Mouse (Mus musculus): ENCODE results near the gene Med24. TPM values are rescaled to one million over a fixed set of nuclear protein-coding genes. Genes with fewer than 3 reads are reported as not detected.

Gene Med24
- polyA plus RNA-seq, 1 experiment: 127 TPM

- peak; percentile 90 for TF ChIP-seq CTCF (IDR thresholded peaks at IDR 0.05; ENCODE audit: extremely low read depth, insufficient read depth, low read length)
- TF ChIP-seq POLR2A (IDR thresholded peaks at IDR 0.05; ENCODE audit: extremely low read depth, insufficient read depth, low read length): no peak
- H3K4me3 ChIP-seq (ENCODE audit: insufficient read depth, low read length): no peak overlapping the region
- peak overlapping the region; percentile 88 for H3K27ac ChIP-seq (ENCODE audit: insufficient read depth, low read length)
- peaks cover 31% of the 10 kb centered on the region for H3K4me1 ChIP-seq (ENCODE audit: control insufficient read depth, insufficient read depth, low read length)
These were observed 25.5 kb upstream of the Med24 start for GRCm38 (mm10) chr11:98754621-98755181.

DNA sequence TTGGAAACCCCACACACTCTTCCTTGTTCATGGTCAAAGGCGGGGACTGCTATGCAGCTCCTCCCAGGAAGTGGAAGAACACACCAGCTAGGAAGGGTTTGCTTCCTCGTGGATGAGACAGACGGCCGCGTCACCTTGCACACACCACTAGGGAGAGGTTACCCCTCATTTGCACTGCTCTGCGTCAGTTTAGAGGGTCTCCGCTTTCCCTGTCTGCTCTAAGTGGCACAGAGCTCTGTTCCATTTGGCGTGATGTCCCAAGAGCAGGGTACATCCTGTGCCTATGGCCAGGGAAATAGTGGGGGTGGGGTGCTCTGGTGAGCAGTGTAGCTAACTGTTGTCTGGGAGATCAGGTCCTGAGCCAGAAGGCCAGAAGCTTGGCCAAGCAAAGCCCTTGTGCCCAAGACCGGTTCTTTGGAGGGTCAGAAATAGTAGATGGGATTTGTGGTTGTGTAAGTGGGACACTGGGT lies 25.0 kb upstream of the Med24 start:
- Histone ChIP-seq H3K4me1 (ENCODE audit: control insufficient read depth, insufficient read depth, low read length) (peaks cover 31% of the 10 kb centered on the region), H3K4me3 (ENCODE audit: insufficient read depth, low read length) (no peak overlapping the region), H3K27ac (ENCODE audit: insufficient read depth, low read length) (peak overlapping the region; percentile 88)
- TF ChIP-seq CTCF (IDR thresholded peaks at IDR 0.05; ENCODE audit: extremely low read depth, insufficient read depth, low read length): no peak
- TF ChIP-seq POLR2A (IDR thresholded peaks at IDR 0.05; ENCODE audit: extremely low read depth, insufficient read depth, low read length): no peak

DNA sequence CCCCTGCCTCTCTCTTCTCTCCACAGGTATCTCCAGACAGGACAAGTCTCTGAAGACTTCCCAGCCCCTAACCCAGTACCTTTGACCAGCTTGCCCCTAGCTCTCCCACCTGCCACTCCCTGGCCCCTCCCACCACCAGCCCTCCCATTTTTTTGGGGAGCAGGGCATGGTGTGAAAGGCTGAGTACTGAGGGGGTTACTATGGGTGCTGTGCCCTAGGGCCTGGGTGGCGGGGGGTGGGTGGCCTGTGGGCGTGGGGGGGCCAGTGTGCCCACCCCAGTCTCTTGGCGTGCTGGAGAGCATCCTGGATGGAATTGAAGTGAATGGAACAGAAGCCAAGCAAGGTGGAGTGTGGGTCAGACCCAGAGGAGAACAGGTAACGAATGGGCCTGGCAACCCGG lies 24.0 kb upstream of the Med24 start:
- Histone ChIP-seq H3K27ac (ENCODE audit: insufficient read depth, low read length) (peak overlapping the region; percentile 88), H3K4me3 (ENCODE audit: insufficient read depth, low read length) (no peak overlapping the region), H3K4me1 (ENCODE audit: control insufficient read depth, insufficient read depth, low read length) (peaks cover 40% of the 10 kb centered on the region)
- TF ChIP-seq POLR2A (IDR thresholded peaks at IDR 0.05; ENCODE audit: extremely low read depth, insufficient read depth, low read length): no peak
- TF ChIP-seq CTCF (IDR thresholded peaks at IDR 0.05; ENCODE audit: extremely low read depth, insufficient read depth, low read length): no peak

DNA sequence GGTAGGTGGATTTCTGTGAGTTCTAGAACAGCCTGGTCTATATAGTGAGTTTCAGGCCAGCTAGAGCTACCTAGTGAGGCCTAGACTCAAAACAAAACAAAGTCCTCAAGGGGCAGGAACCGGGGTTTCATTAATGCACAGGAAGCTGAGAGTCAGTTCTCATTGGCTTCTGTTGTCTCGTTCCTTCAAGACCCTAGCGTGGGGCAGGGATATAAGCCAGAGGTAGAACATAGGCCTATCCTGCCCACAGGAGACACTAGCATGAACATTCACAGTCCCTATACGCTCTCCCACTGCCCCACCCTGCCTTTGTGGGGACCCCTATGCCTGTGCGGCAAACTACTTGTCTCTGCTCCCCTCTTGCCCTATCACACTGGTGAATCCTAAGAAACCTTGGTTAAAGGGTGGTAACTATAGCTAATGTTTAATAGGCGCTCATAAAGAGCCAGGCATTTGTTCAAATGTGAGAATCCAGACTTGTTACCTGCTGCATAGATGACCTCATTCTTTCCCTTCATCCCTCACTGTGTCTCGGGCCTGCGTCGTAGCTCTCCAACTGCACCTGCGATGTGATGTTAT lies 23.4 kb upstream of the Med24 start:
- peak overlapping the region; percentile 54; the same call in 1 of the 2 replicates for H3K27ac ChIP-seq (ENCODE audit: insufficient read depth, low read length)
- TF ChIP-seq POLR2A (IDR thresholded peaks at IDR 0.05; ENCODE audit: extremely low read depth, insufficient read depth, low read length): no peak
- no peak for TF ChIP-seq CTCF (IDR thresholded peaks at IDR 0.05; ENCODE audit: extremely low read depth, insufficient read depth, low read length)
- H3K4me1 ChIP-seq (ENCODE audit: control insufficient read depth, insufficient read depth, low read length): peaks cover 42% of the 10 kb centered on the region
- H3K4me3 ChIP-seq (ENCODE audit: insufficient read depth, low read length): no peak overlapping the region

DNA sequence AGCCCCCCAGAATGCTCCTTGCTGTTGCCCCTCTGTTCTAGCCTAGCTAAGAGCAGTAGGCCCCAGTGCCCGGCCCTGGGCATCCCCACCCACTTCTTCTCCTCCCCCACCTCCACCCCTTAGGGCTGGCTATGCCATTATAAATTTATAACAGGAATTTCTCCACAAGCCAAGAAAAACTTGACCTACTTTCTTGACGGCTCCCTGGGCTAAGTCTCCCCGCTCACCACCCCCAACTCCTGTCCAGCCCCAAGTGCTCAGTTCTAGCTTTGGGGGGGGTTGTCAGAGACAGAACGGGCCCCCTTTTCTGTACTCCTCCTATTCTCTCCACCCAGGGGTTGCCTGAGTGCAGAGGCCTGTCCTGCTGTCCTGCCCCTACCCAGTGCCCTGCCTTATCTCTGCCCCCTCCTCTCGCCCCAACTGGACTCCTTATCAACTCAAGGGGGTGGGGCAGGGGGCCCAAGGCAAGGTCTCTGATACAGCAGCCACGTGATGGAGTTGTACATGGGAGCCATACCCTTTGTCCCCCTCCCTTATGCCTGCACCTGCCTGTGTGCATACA lies 22.1 kb upstream of the Med24 start:
- peak overlapping the region; percentile 94 for H3K27ac ChIP-seq (ENCODE audit: insufficient read depth, low read length)
- peaks cover 46% of the 10 kb centered on the region for H3K4me1 ChIP-seq (ENCODE audit: control insufficient read depth, insufficient read depth, low read length)
- TF ChIP-seq CTCF (IDR thresholded peaks at IDR 0.05; ENCODE audit: extremely low read depth, insufficient read depth, low read length): no peak
- H3K4me3 ChIP-seq (ENCODE audit: insufficient read depth, low read length): 0 out of 2 replicates have a peak overlapping the region, but pooled peaks have one; percentile 13

DNA sequence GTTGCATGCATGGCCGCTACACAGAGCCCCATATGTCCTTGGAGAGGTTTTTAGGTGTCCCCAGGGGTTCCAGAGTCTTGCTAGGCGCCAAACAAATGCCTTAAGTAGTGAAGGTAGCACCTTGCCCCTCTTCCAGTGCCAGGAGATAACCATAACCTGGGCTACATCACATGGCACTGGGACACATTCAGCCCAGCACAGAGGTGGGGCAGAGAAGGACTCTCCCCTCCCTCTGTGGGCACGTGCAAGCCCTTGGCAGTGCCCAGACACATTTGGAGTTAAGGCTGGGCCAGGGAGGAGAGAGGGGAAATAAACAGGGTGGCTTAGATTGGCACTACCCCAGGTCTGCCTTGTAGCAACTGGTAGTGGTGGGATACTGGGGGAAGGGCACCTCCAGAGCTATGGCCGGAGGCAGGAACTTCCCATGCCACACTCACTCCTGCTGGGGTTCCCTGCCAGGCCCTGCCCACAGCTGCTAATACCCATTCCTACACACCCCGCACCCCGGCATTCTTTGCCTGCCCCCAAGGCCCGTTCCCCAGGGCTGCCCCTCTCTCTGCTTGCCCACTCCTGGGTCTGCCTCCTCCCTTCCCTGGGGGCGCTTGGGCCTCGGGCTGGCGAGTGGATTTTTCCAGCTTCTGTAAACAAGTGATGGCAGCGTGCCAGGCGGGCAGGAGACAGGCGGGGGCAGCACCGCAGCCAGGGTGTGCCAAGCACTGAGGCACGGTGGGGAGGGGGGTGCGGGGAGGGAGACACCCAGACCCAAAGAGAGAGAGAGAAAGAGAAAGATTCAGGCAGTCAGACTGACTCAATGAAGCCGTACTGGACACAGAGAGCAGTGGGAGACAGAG lies 21.3 kb upstream of the Med24 start:
- Histone ChIP-seq H3K27ac (ENCODE audit: insufficient read depth, low read length) (peak overlapping the region; percentile 89), H3K4me1 (ENCODE audit: control insufficient read depth, insufficient read depth, low read length) (peaks cover 48% of the 10 kb centered on the region), H3K4me3 (ENCODE audit: insufficient read depth, low read length) (peak overlapping the region; percentile 13; the same call in 1 of the 2 replicates)
- TF ChIP-seq POLR2A (IDR thresholded peaks at IDR 0.05; ENCODE audit: extremely low read depth, insufficient read depth, low read length) (no peak), CTCF (IDR thresholded peaks at IDR 0.05; ENCODE audit: extremely low read depth, insufficient read depth, low read length) (no peak)

- Histone ChIP-seq H3K4me3 (ENCODE audit: insufficient read depth, low read length) (peak overlapping the region; percentile 13; the same call in 1 of the 2 replicates), H3K27ac (ENCODE audit: insufficient read depth, low read length) (peak overlapping the region; percentile 89), H3K4me1 (ENCODE audit: control insufficient read depth, insufficient read depth, low read length) (peaks cover 42% of the 10 kb centered on the region)
- TF ChIP-seq POLR2A (IDR thresholded peaks at IDR 0.05; ENCODE audit: extremely low read depth, insufficient read depth, low read length): no peak
- TF ChIP-seq CTCF (IDR thresholded peaks at IDR 0.05; ENCODE audit: extremely low read depth, insufficient read depth, low read length): no peak
These were observed 20.5 kb upstream of the Med24 start for GRCm38 (mm10) chr11:98749716-98750115.

DNA sequence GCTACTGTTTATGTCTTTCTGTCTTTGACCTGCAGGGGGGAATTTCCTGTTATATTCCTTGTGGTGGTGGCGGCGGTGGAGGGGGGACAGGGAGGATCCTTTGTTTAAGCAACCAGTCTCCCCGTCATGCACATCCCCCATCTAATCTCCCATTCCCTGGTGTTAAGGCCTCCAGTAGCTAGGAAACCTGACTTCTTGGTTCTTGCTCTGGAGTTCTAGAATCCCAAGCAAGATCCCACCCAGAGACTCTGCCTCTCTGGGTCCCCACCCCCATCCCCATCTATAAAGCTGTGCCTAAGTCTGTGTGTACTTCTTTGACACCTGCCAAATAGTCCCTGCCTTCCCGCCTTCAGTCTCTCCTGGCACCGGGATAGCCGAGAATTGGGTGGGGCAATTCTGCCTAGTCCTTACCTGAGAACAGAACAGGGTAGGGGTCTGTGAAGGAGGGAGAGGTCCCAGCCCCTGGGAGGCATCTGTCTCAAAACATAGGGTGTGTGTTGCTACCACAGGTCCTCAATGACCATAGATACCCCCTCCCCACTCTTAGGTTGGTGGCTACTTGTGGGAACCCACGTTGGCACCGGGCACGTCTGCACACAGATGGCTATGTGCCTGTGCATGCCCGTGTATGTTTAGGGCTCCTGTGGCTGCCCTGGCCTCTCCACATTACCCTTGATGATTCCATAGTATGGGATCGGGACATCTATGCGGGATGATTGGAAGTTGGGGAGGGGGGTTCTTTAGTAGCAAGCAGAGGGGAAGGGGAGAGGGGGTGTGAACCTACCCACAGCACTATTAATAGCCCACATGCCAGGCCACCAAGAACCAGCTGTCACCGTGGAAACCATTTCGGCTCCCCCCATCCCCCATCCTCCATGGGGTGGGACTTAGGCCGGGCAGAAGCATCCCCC lies 19.5 kb upstream of the Med24 start:
- no peak for TF ChIP-seq CTCF (IDR thresholded peaks at IDR 0.05; ENCODE audit: extremely low read depth, insufficient read depth, low read length)
- no peak for TF ChIP-seq POLR2A (IDR thresholded peaks at IDR 0.05; ENCODE audit: extremely low read depth, insufficient read depth, low read length)
- H3K4me1 ChIP-seq (ENCODE audit: control insufficient read depth, insufficient read depth, low read length): peaks cover 37% of the 10 kb centered on the region
- peak overlapping the region; percentile 88 for H3K27ac ChIP-seq (ENCODE audit: insufficient read depth, low read length)
- H3K4me3 ChIP-seq (ENCODE audit: insufficient read depth, low read length): peak overlapping the region; percentile 13
